Mouse (Mus musculus) spleen, adult 2 months (tissue): ENCODE results near the gene Rbpj.

Experiments
- CTCF ChIP-seq: fragments of 200-500 bp; IDR thresholded peaks from 2 replicates; pipeline ENCODE4 v1.5.1; 2011; ENCODE audit warnings: mild to moderate bottlenecking, inconsistent platforms; ENCODE audit not compliant: insufficient read depth, insufficient read length, insufficient replicate concordance; ENCODE audit errors: extremely low read depth
- POLR2A ChIP-seq: fragments of 200-500 bp; IDR thresholded peaks from 2 replicates; pipeline ENCODE4 v1.6.1; 2011; ENCODE audit warnings: low read depth, low read length, inconsistent platforms

GRCm38 (mm10) chr5:53672352-53672751 lies 206.4 kb downstream of the Rbpj start:
- no peak for TF ChIP-seq POLR2A
- TF ChIP-seq CTCF = peak; percentile 60; the same call in 1 of the 2 replicates
